Mouse (Mus musculus) left cerebral cortex, postnatal 4 days (tissue): ENCODE measurements at regions not wholly inside any gene's neighbourhood (a gene's known extent, or its start where the extent isn't known, plus 50 kb on each side); places are given as distances from the start of the nearest gene placed in this dataset.

Source experiments
- DNase-seq: peaks from one replicate; pipeline ENCODE4 v3.0.0-alpha.2; 2022
- intact Hi-C: fragments of 180-260 bp; cut with DNase I; formaldehyde crosslinking; loops from one replicate; pipeline ENCODE4 v1.15.1; 2025

DNA sequence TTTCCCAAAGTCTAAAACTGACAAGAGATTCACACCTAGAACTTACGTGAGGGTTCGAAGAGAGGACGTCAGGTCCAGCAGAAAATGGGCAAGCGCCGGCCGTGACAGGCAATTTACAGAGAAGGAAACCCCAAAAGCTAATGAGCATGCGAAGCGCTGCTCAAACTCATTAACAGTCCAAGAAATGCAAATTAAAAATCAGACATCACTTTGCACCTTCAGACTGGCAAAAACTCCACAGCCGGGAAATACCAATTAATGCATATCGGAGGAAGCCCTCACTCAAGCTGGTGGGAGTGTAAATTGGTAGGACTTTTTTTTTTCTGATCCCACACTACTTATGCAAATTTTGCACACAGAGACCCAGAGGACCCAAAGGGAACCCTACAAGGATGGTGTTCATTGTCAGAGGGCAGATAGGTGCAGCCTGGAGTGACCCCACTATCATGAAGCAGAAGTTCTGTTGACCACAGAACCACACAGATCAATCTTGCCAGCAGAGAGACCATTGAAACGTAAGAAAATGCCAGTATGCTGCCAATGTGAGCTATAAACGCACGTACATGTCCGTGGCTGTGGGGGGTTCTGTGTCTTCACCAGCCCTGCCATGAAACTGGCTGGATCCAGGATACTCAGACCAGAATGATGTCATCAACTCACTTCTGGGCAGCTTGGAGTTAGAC lies 74.8 kb upstream of the Mvb12b start:
- intact Hi-C loops = loop anchor here (10.0 kb wide), 1 partner anchor 218 kb away; no protein-coding TSS in a partner anchor
- DNase-seq = no peak

- DNase-seq = no peak
- intact Hi-C loops = loop anchor here (10.0 kb wide), 1 partner anchor 217 kb away; no protein-coding TSS in a partner anchor
Observed at GRCm38 (mm10) chr2:33961566-33961965, 73.8 kb upstream of the Mvb12b start.

- intact Hi-C loops = no loop called here
- peak; percentile 53 for DNase-seq
Observed at GRCm38 (mm10) chr2:33957754-33958153, 70.0 kb upstream of the Mvb12b start.

GRCm38 (mm10) chr2:33944301-33944700 lies 56.6 kb upstream of the Mvb12b start:
- DNase-seq = no peak
- intact Hi-C loops = no loop called here

DNA sequence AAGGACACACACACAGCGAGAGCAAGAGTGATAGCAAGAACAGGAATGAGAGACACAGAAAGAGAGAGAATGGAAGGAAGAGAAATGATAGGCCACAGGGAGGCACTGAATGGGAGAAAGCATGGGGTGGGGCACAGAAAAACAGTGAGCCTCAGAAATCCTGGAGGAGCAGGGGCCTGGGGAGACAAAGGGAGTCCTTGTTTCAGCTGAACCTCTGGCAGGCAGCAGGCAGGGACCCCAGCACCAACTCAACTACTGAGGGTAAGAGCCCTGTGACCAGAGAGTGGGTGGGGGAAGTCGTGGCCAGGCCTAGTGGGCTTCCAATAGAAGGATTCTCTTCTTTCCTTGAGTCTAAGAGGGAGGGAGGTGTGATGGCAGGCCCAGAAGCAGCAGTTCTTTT lies 54.3 kb upstream of the Mvb12b start:
- intact Hi-C loops = no loop called here
- DNase-seq = no peak

GRCm38 (mm10) chr2:33941316-33941715 lies 53.6 kb upstream of the Mvb12b start:
- no peak for DNase-seq
- intact Hi-C loops = no loop called here

DNA sequence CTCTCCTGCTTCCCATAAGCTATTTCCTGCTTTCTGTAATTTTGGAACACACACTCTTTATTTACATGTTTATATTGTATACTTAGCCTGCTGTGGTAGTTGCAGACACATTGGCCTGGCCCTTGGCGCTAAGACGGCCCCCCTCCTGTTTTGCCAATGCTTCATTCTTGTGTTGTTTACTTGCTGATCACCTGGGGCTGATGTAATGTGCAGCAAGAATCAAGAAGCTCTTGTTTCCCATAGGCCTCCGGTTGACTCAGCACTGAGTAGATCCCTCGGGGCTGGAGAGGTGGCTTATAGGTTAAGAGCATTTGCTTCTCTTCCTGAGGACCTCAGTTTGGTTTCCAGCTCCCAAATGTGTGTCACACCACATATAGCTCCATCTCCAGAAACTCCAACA lies 52.1 kb upstream of the Mvb12b start:
- intact Hi-C loops = no loop called here
- DNase-seq = no peak
